Mouse (Mus musculus) brain, embryonic 14.5 days (tissue): ENCODE results near the gene Lrch1.

ENCODE experiments used
- CTCF ChIP-seq: fragments of 200-500 bp; IDR thresholded peaks from 2 replicates; pipeline ENCODE4 v1.5.1; 2012; ENCODE audit warnings: inconsistent platforms, mild to moderate bottlenecking, moderate library complexity, borderline replicate concordance; ENCODE audit not compliant: insufficient read depth, insufficient read length; ENCODE audit errors: extremely low read depth
- POLR2A ChIP-seq: fragments of 200-500 bp; IDR thresholded peaks from 2 replicates; pipeline ENCODE4 v1.6.1; 2012; ENCODE audit warnings: mild to moderate bottlenecking, inconsistent platforms, borderline replicate concordance; ENCODE audit not compliant: poor library complexity, insufficient read depth, insufficient read length, severe bottlenecking; ENCODE audit errors: extremely low read depth

- TF ChIP-seq CTCF, result no peak
- TF ChIP-seq POLR2A, result no peak
Observed at GRCm38 (mm10) chr14:74948014-74948396, 329 bp upstream of the Lrch1 start.
